Mouse (Mus musculus) small intestine, adult 2 months (tissue): ENCODE results near the gene Pi4ka.

Experiments used
- CTCF ChIP-seq: fragments of 200-500 bp; IDR thresholded peaks from 2 replicates; pipeline ENCODE4 v1.5.1; 2012; ENCODE audit warnings: low read depth, mild to moderate bottlenecking, control low read depth, inconsistent platforms, low read length, moderate library complexity, mixed read lengths; ENCODE audit not compliant: insufficient replicate concordance, insufficient read length; ENCODE audit errors: extremely low read depth
- POLR2A ChIP-seq: fragments of 200-500 bp; IDR thresholded peaks from 2 replicates; pipeline ENCODE4 v1.6.1; 2012; ENCODE audit warnings: low read depth, mild to moderate bottlenecking, control low read depth, inconsistent platforms, low read length, moderate library complexity

GRCm38 (mm10) chr16:17392784-17393183, 13.3 kb downstream of the Pi4ka start:
- TF ChIP-seq CTCF (no peak), POLR2A (no peak)
